Mouse (Mus musculus): Measurements from ENCODE around the gene As3mt.

DNA sequence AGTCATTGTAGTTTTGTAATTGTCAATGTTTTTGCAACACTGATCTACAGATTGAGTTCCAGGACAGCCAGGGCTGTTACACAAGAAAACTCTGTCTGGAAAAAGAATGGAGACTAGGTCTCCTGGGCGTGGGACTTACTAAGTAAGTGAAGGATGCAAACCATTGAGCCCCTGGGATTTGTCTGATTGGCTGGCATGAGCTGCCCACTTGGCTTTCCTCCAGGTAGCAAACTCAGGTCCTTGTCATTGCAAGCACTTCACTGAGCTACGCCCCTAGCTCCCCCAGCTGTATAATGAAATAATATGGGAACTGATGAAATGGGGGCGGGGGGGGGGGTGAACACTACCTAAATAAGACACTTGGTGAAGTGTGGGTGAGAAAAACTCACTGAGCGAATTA lies 14.1 kb upstream of the As3mt start:
- TF ChIP-seq POLR2A (IDR thresholded peaks at IDR 0.05; ENCODE audit: insufficient read length, low read depth) (no peak), REST (IDR thresholded peaks at IDR 0.05; ENCODE audit: insufficient read depth, insufficient read length) (no peak)

All from myocyte (in vitro differentiated cells).